In the genomic region with DNA sequence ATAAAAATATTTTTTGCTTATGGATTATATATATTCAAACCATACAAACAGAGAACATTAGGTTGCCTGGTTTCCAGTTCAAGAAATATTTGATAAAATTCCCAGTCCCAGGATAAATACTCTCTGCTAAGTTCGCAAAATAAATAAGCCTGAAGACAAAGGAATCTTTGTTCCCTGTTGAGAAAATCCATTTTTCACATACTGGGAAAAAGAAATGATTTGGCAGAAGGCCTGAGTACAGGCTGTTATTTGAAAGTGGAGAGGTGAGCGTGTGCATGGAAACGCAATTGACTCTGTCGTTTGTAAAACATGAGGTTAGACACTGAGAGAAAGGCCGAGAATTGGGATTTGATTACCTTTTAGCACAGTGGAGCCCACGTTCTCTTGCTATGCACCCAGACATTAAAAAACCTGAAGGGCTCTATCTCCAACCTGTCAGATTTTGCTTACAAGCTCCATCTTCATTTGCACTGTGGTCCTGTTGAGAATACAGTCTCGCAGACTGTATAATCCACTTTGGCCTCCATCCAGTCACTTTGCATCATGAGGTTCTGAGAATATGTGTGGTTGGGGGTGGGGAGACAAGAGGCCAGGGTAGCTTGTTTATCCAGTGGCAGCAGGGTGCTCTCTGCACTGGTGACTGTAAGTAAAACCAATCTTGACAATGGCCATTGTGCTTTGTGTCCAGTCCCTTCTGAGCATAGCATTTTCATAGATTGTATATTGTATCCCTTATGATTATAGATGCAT, we compare ENCODE assay signal across 23 mouse cellular contexts. TPM values are rescaled to one million over a fixed set of nuclear protein-coding genes. Genes with fewer than 3 reads are reported as not detected.
DNase-seq lines count a peak whose midpoint lies in the region; ATAC-seq and TF ChIP-seq lines count a peak whose summit lies in the region.
"Had no signal": no experiment of that assay in that cellular context is flagged by ENCODE, and none has a peak within 500 bp of the region (broad histone marks: within the 10 kb centered on the region; RNA-seq: fewer than 3 reads in every experiment).

No protein-coding gene starts in this region.

- TF ChIP-seq CTCF in forebrain, postnatal 0 days (IDR thresholded peaks at IDR 0.05; ENCODE audit: low read depth) = no peak

- H3K4me3 ChIP-seq in forebrain, postnatal 0 days (ENCODE audit: low read depth, low read length) = no peak overlapping the region
- H3K4me3 ChIP-seq in forebrain, embryonic 16.5 days (replicated peaks; ENCODE audit: low read length) = no peak overlapping the region
- H3K4me3 ChIP-seq in midbrain, embryonic 13.5 days (replicated peaks) = no peak overlapping the region
- no peak overlapping the region for H3K4me3 ChIP-seq in midbrain, embryonic 10.5 days
- H3K4me3 ChIP-seq in embryonic facial prominence, embryonic 14.5 days (ENCODE audit: low read depth, low read length) = no peak overlapping the region
- H3K4me3 ChIP-seq in midbrain, embryonic 16.5 days (ENCODE audit: low read depth, low read length) = no peak overlapping the region
- H3K4me3 ChIP-seq: heart, embryonic 10.5 days; kidney, embryonic 15.5 days; liver, embryonic 12.5 days; stomach, embryonic 15.5 days had no signal

- no peaks in the 10 kb centered on the region for H3K36me3 ChIP-seq in forebrain, postnatal 0 days (ENCODE audit: insufficient read depth)
- no peaks in the 10 kb centered on the region for H3K36me3 ChIP-seq in forebrain, embryonic 16.5 days (ENCODE audit: control insufficient read depth, insufficient read depth)
- H3K36me3 ChIP-seq in midbrain, embryonic 13.5 days = no peaks in the 10 kb centered on the region
- H3K36me3 ChIP-seq in midbrain, embryonic 10.5 days = no peaks in the 10 kb centered on the region
- no peaks in the 10 kb centered on the region for H3K36me3 ChIP-seq in embryonic facial prominence, embryonic 14.5 days (ENCODE audit: control insufficient read depth, insufficient read depth, low read length)
- no peaks in the 10 kb centered on the region for H3K36me3 ChIP-seq in midbrain, embryonic 16.5 days (ENCODE audit: control insufficient read depth, insufficient read depth, low read length)
- H3K36me3 ChIP-seq: heart, embryonic 10.5 days; kidney, embryonic 15.5 days; liver, embryonic 12.5 days; stomach, embryonic 15.5 days had no signal

- H3K27me3 ChIP-seq in forebrain, postnatal 0 days (ENCODE audit: insufficient read depth, low read length) = no peaks in the 10 kb centered on the region
- H3K27me3 ChIP-seq in forebrain, embryonic 16.5 days (replicated peaks; ENCODE audit: control insufficient read depth, insufficient read depth, low read length) = no peaks in the 10 kb centered on the region
- H3K27me3 ChIP-seq in midbrain, embryonic 13.5 days = no peaks in the 10 kb centered on the region
- peaks cover 24% of the 10 kb centered on the region for H3K27me3 ChIP-seq in midbrain, embryonic 10.5 days (ENCODE audit: low read depth, poor library complexity, severe bottlenecking)
- no peaks in the 10 kb centered on the region; the same call in none of the 2 replicates for H3K27me3 ChIP-seq in embryonic facial prominence, embryonic 14.5 days (replicated peaks; ENCODE audit: control insufficient read depth, insufficient read depth, low read length)
- H3K27me3 ChIP-seq in midbrain, embryonic 16.5 days (ENCODE audit: control insufficient read depth, insufficient read depth, low read depth, low read length) = no peaks in the 10 kb centered on the region
- H3K27me3 ChIP-seq: liver, embryonic 12.5 days; stomach, embryonic 15.5 days had no signal

- no peaks in the 10 kb centered on the region for H3K4me1 ChIP-seq in forebrain, postnatal 0 days (ENCODE audit: insufficient read depth)
- H3K4me1 ChIP-seq in forebrain, embryonic 16.5 days (replicated peaks; ENCODE audit: control insufficient read depth, insufficient read depth, low read length) = no peaks in the 10 kb centered on the region
- H3K4me1 ChIP-seq in midbrain, embryonic 13.5 days (replicated peaks) = 0 out of 2 replicates have a peak, but pooled peaks cover 2% of the 10 kb centered on the region
- H3K4me1 ChIP-seq in midbrain, embryonic 10.5 days = no peaks in the 10 kb centered on the region
- no peaks in the 10 kb centered on the region for H3K4me1 ChIP-seq in embryonic facial prominence, embryonic 14.5 days (ENCODE audit: control insufficient read depth, insufficient read depth, low read length)
- H3K4me1 ChIP-seq in midbrain, embryonic 16.5 days (ENCODE audit: control insufficient read depth, insufficient read depth, low read length) = no peaks in the 10 kb centered on the region
- H3K4me1 ChIP-seq: heart, embryonic 10.5 days; kidney, embryonic 15.5 days; liver, embryonic 12.5 days; stomach, embryonic 15.5 days had no signal

- peak; percentile 6 for DNase-seq in forebrain, postnatal 0 days
- no peak for DNase-seq in midbrain, embryonic 10.5 days (ENCODE audit: low spot score)
- DNase-seq in embryonic facial prominence, embryonic 14.5 days (ENCODE audit: low spot score) = peak; percentile 24
- DNase-seq in heart, postnatal 4 days = no peak
- no peak for DNase-seq in thymus, postnatal 0 days (ENCODE audit: low spot score)
- DNase-seq: adrenal gland, postnatal 25 days; cerebellum, adult 9-10 months; gastrocnemius, postnatal 14 days; heart, postnatal 10 days; thymus, postnatal 25 days had no signal

- H3K27ac ChIP-seq in forebrain, postnatal 0 days (ENCODE audit: low read depth, low read length) = no peak overlapping the region
- no peak overlapping the region for H3K27ac ChIP-seq in forebrain, embryonic 16.5 days (ENCODE audit: low read length)
- peak overlapping the region; percentile 9; the same call in 1 of the 2 replicates for H3K27ac ChIP-seq in midbrain, embryonic 13.5 days
- H3K27ac ChIP-seq in midbrain, embryonic 10.5 days (replicated peaks) = no peak overlapping the region
- H3K27ac ChIP-seq in embryonic facial prominence, embryonic 14.5 days (replicated peaks; ENCODE audit: low read depth, low read length) = 0 out of 2 replicates have a peak overlapping the region, but pooled peaks have one; percentile 48
- H3K27ac ChIP-seq in midbrain, embryonic 16.5 days (ENCODE audit: low read length) = no peak overlapping the region
- H3K27ac ChIP-seq: heart, embryonic 10.5 days; kidney, embryonic 15.5 days; liver, embryonic 12.5 days; stomach, embryonic 15.5 days had no signal

- no peaks in the 10 kb centered on the region for H3K9me3 ChIP-seq in forebrain, postnatal 0 days (ENCODE audit: low read length)
- no peaks in the 10 kb centered on the region for H3K9me3 ChIP-seq in forebrain, embryonic 16.5 days (ENCODE audit: control insufficient read depth, low read length)
- H3K9me3 ChIP-seq in midbrain, embryonic 13.5 days = no peaks in the 10 kb centered on the region
- H3K9me3 ChIP-seq in midbrain, embryonic 10.5 days (replicated peaks) = no peaks in the 10 kb centered on the region
- H3K9me3 ChIP-seq in embryonic facial prominence, embryonic 14.5 days (ENCODE audit: control insufficient read depth, low read length) = no peaks in the 10 kb centered on the region
- H3K9me3 ChIP-seq in midbrain, embryonic 16.5 days (replicated peaks; ENCODE audit: control insufficient read depth, low read length, poor library complexity, severe bottlenecking) = no peaks in the 10 kb centered on the region
- H3K9me3 ChIP-seq: heart, embryonic 10.5 days; kidney, embryonic 15.5 days; liver, embryonic 12.5 days; stomach, embryonic 15.5 days had no signal

- H3K9ac ChIP-seq in forebrain, postnatal 0 days = no peak overlapping the region
- H3K9ac ChIP-seq in forebrain, embryonic 16.5 days (replicated peaks; ENCODE audit: low read depth, low read length) = no peak overlapping the region
- no peak overlapping the region for H3K9ac ChIP-seq in midbrain, embryonic 13.5 days (replicated peaks)
- H3K9ac ChIP-seq in embryonic facial prominence, embryonic 14.5 days (ENCODE audit: low read depth, low read length) = no peak overlapping the region
- no peak overlapping the region for H3K9ac ChIP-seq in midbrain, embryonic 16.5 days (ENCODE audit: low read depth, low read length)
- H3K9ac ChIP-seq: kidney, embryonic 15.5 days; liver, embryonic 12.5 days; stomach, embryonic 15.5 days had no signal

- no peak overlapping the region for H3K4me2 ChIP-seq in forebrain, postnatal 0 days (ENCODE audit: low read depth)
- no peak overlapping the region for H3K4me2 ChIP-seq in forebrain, embryonic 16.5 days (ENCODE audit: low read length)
- no peak overlapping the region for H3K4me2 ChIP-seq in midbrain, embryonic 13.5 days (replicated peaks)
- H3K4me2 ChIP-seq in embryonic facial prominence, embryonic 14.5 days (ENCODE audit: low read depth, low read length) = no peak overlapping the region
- no peak overlapping the region for H3K4me2 ChIP-seq in midbrain, embryonic 16.5 days (ENCODE audit: low read length)
- H3K4me2 ChIP-seq: kidney, embryonic 15.5 days; liver, embryonic 12.5 days; stomach, embryonic 15.5 days had no signal

- 45% methylated on average over 7 of the region's 7 CpGs for WGBS in forebrain, postnatal 0 days
- 48% methylated on average over 7 of the region's 7 CpGs for WGBS in forebrain, embryonic 16.5 days
- WGBS in midbrain, embryonic 13.5 days = 61% methylated on average over 7 of the region's 7 CpGs
- WGBS in midbrain, embryonic 10.5 days = 80% methylated on average over 7 of the region's 7 CpGs
- 49% methylated on average over 7 of the region's 7 CpGs for WGBS in embryonic facial prominence, embryonic 14.5 days
- 52% methylated on average over 7 of the region's 7 CpGs for WGBS in midbrain, embryonic 16.5 days

- 0 out of 2 replicates have a peak, but pooled peaks have one; percentile 32 for ATAC-seq in forebrain, postnatal 0 days
- ATAC-seq in forebrain, embryonic 16.5 days = no peak
- ATAC-seq in midbrain, embryonic 13.5 days = peak; percentile 53; the same call in 1 of the 2 replicates
- ATAC-seq in embryonic facial prominence, embryonic 14.5 days (ENCODE audit: low read depth) = no peak
- ATAC-seq in midbrain, embryonic 16.5 days = 0 out of 2 replicates have a peak, but pooled peaks have one; percentile 42
- ATAC-seq: liver, embryonic 12.5 days; lung, postnatal 0 days had no signal

RNA-seq across cellular contexts. Expression of a gene that starts 40.7 kb away (rescaled TPM):
- total RNA-seq in forebrain, postnatal 0 days (2014; rRNA removed) = 0.15 and 0.24 TPM in 2 replicates
- 0.13 and 0.28 TPM in 2 replicates for polyA plus RNA-seq in forebrain, postnatal 0 days (2015; fragmentation: Nextera tagmentation; extraction: Ambion mirVana)
- 0.18 and 0.22 TPM in 2 replicates for polyA plus RNA-seq in forebrain, embryonic 16.5 days (2015; fragmentation: Nextera tagmentation; extraction: Ambion mirVana)
- 0.15 and 0.39 TPM in 2 replicates for polyA plus RNA-seq in midbrain, embryonic 13.5 days (2015; fragmentation: Nextera tagmentation; extraction: Ambion mirVana)
- 0.46 and 0.57 TPM in 2 replicates for polyA plus RNA-seq in midbrain, embryonic 10.5 days (2016; fragmentation: Nextera tagmentation; extraction: Ambion mirVana)
- polyA plus RNA-seq in embryonic facial prominence, embryonic 14.5 days (2014; fragmentation: Nextera tagmentation; extraction: Ambion mirVana) = 1.1 and 1.2 TPM in 2 replicates
- polyA plus RNA-seq in midbrain, embryonic 16.5 days (2015; fragmentation: Nextera tagmentation; extraction: Ambion mirVana) = 0.28 and 0.44 TPM in 2 replicates
- under 1 TPM; 0.14 to 0.21 TPM for total RNA-seq in heart, postnatal 4 days (2021)
- 0.58 and 0.68 TPM in 2 replicates for polyA plus RNA-seq in thymus, postnatal 0 days (2015; fragmentation: Nextera tagmentation; extraction: Ambion mirVana)
- total RNA-seq: adrenal gland, postnatal 25 days; gastrocnemius, postnatal 14 days; left cerebral cortex, postnatal 36 days; neutrophil, adult 5-6 weeks had no signal
- polyA plus RNA-seq: C2C12; large intestine, adult 2 months; spleen, adult 2 months had no signal

Comparison
In these comparisons a context has a peak if more than half of its experiments do, and no peak if none do; other contexts are left out.
1. ATAC-seq: peak in forebrain, postnatal 0 days (single experiment), midbrain, embryonic 13.5 days (single experiment) and midbrain, embryonic 16.5 days (single experiment); none in forebrain, embryonic 16.5 days (single experiment) and embryonic facial prominence, embryonic 14.5 days (single experiment).
2. H3K27ac ChIP-seq: peak in midbrain, embryonic 13.5 days (single experiment) and embryonic facial prominence, embryonic 14.5 days (single experiment); none in forebrain, postnatal 0 days (single experiment), forebrain, embryonic 16.5 days (single experiment), midbrain, embryonic 10.5 days (single experiment) and midbrain, embryonic 16.5 days (single experiment).
3. DNase-seq: peak in forebrain, postnatal 0 days (single experiment) and embryonic facial prominence, embryonic 14.5 days (single experiment); none in midbrain, embryonic 10.5 days (single experiment), heart, postnatal 4 days (single experiment) and thymus, postnatal 0 days (single experiment).